Mouse (Mus musculus) erythroblast, embryonic 14.5 days (primary cell): ENCODE measurements around the gene Prss43.

Experiments
- GATA1 ChIP-seq: IDR thresholded peaks from 2 replicates; pipeline ENCODE4 v1.6.1; 2012; ENCODE audit warnings: low read length, inconsistent platforms, mixed read lengths
- TAL1 ChIP-seq: IDR thresholded peaks from 3 replicates; pipeline ENCODE4 v1.6.1; 2012; ENCODE audit warnings: low read length, inconsistent platforms, mixed read lengths

DNA sequence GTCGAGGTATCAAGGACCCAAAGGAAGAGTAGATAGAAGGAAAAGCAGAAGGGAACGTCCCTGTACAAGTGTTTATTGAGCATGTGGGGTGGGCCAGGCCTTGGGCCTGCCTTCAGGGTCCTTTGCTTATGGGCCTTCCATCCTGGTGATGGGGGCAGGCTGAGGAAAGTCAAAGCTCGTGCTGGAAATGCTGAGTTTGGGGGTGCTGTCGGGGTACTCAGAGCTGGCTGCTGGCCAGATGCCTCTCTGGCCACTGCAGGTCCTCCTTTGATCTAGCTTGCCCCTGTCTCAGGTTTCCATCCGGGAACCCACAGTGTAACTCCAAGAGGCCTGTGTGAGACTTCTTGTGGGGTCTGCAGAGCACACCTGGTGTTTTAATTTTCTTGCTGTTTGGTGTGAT, 32.0 kb downstream of the Prss43 start:
- TF ChIP-seq GATA1 (no peak), TAL1 (no peak)
